Mouse (Mus musculus) layer of hippocampus, adult 6 months (tissue): Measurements from ENCODE around the gene Olfr38. TPM values are rescaled to one million over a fixed set of nuclear protein-coding genes. Genes with fewer than 3 reads are reported as not detected.

ENCODE experiments used
- long read RNA-seq, 2 experiments: library from polyadenylated mRNA; unstranded; transcript quantifications; one replicate each; pipeline ENCODE4 v2.0.0; 2019 to 2020
- polyA plus RNA-seq: library from polyadenylated mRNA; unstranded; fragments of <200 nt; fragmentation: Nextera tagmentation; gene quantifications from 2 replicates; pipeline ENCODE4 v1.2.3, GENCODE M21; 2021

The Olfr38 gene
- not detected in 2 replicates for polyA plus RNA-seq
- long read RNA-seq, experiment 1 = 0 reads
- long read RNA-seq, experiment 2 = 0 reads

DNA sequence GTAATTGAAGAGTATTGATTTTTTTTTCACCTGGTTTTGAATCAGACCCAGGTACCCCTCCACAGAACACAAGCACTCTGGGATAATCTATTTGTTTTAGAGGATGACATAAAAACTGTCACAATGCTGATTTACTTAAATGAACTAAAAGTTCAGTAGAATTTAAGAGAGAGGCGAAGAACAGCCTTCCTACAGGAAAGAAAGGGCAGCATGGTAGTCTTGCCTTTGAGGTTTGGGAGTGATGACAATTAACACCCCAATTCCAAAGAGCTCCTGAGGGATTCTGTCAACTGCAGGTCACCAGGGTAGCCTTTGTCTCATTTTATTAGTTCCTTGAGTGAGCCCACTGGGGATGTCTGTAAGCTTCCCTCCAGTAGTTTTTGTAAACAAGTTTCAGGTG is at the start of gene Olfr38:
TSS of gene Olfr38 (plus strand) at position 301 of the 400 bp plus-strand sequence.

DNA sequence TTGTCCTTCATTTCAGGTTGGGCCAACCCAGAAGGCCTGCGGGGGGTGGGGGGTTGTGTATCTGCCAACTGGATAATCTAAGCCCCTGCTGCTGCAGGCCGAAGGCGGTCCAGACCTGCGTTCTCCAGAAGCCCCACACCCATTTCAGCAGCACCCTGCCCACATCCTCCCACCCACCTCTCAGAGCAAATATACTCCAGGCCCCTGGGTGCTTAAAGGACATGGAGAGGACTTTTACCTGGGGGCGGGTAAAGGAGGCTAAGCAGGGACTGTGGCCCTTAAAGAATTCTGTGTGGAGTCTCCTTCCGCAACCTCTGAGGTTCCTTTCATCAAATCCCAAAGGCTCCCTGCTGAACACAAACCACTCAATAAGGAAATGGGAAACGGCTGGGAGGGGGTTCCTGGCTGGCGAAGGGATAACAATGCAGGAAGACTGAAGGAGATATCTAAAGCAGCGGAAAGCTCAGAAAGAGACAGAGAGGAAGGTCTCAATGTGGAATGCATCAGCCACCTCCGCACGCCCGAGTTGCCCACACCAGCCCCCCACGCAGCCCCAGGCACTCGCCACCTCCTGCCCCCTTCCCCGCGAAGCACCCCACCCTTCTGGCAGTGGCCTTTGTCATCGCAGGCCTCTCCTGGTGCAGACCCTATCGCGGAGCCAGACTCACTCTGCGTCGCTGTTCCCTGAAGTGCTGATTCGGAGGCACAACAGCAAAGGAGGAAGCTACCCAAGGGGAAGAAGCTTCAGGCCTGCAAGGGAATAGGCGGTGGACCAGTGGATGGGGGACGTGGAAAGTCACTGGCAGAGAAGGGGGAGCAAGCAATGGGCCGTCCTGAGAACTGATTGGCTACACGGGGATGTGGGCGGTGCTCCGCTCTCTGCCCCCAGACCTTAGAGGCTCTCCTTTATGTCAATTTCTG is 46.7 kb upstream of the Olfr38 start, which contains the start of gene Tcaf1:
TSS of gene Tcaf1 (minus strand) at position 798 of the 921 bp plus-strand sequence.

DNA sequence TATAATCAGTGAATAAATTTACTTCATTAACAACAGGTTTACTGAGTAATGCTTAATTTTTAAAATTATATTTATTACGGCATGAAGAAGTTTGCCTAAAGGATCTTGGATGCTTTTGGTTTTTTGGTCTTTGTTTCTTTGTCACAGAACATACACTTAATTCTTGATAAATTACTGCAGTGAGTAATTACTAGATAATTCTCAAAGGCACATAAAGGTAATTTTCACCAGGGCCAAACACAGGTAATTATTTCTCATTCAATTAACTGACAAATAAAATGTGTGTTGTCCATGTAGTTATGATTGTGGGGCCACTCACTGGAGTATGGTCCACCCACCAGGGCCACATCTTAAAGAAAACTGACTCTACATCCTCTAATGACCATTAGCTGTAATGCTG is 17.1 kb upstream of the Olfr38 start, which contains the start of gene Olfr453:
TSS of gene Olfr453 (plus strand) at position 301 of the 400 bp plus-strand sequence.

DNA sequence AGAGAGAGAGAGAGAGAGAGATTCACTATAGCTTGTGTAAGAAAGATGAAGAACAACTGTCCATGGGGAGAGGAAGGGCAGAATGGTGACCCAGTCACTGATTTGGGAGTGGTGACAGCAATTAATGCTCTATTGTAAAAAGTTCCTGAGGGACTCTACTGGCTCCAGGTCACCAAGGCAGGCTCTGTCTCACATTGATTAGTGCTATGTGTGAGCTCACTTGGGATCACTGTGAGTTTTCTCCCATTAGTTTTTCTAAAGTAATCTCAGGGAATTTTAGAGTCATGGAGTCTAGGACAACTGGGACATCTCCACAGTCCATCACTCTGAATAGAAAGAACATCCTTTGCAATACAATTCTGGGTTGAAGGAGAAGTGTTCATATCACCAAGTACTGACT is 28.6 kb downstream of the Olfr38 start, which contains the start of gene Olfr452:
TSS of gene Olfr452 (plus strand) at position 301 of the 400 bp plus-strand sequence.

DNA sequence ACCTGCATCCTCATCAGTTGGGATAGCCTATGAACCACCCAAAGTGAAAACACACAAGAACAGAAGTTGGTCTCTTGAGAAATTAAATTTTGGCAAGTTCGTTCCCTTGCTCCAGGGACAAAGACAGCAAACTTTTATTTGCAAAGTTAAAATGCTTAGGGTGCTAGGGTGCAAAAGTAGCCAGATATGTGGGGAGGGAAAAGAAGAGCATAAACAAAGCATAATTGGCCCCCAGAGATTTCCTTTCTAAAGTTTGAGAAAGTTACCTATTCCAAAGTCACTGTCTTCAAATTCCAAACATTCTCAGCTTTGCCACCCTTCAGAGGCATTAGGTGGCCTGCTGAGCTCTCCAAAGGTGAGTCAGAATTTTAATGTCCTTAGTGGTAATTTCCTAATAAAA is 55.4 kb downstream of the Olfr38 start, which contains the start of gene Olfr450:
TSS of gene Olfr450 (plus strand) at position 301 of the 400 bp plus-strand sequence.

Other genes starting within 250 kb of the Olfr38 start
- not detected in 2 replicates for gene Olfr455, start 208.8 kb upstream of the Olfr38 start, polyA plus RNA-seq
- not detected in 2 replicates for gene Tcaf3, start 158.7 kb upstream of the Olfr38 start, polyA plus RNA-seq
- gene Tcaf2, start 111.2 kb upstream of the Olfr38 start, polyA plus RNA-seq = 0.15 and 0.16 TPM in 2 replicates
- gene Tcaf1, start 46.3 kb upstream of the Olfr38 start, polyA plus RNA-seq = 76.4 and 77.9 TPM in 2 replicates
- not detected in 2 replicates for gene Olfr453, start 17.0 kb upstream of the Olfr38 start, polyA plus RNA-seq
- gene Olfr452, start 28.7 kb downstream of the Olfr38 start, polyA plus RNA-seq = not detected in 2 replicates
- gene Olfr450, start 55.5 kb downstream of the Olfr38 start, polyA plus RNA-seq = not detected in 2 replicates
- not detected in 2 replicates for gene Olfr449, start 78.0 kb downstream of the Olfr38 start, polyA plus RNA-seq
- not detected in 2 replicates for gene Olfr448, start 134.0 kb downstream of the Olfr38 start, polyA plus RNA-seq
- gene Olfr447, start 152.5 kb downstream of the Olfr38 start, polyA plus RNA-seq = not detected in 2 replicates
- not detected in 2 replicates for gene Olfr446, start 165.0 kb downstream of the Olfr38 start, polyA plus RNA-seq
- not detected in 2 replicates for gene Olfr444, start 192.7 kb downstream of the Olfr38 start, polyA plus RNA-seq